Mouse (Mus musculus) erythroblast, embryonic 14.5 days (primary cell): ENCODE results near the gene Pla2g2c.

Experiments
- GATA1 ChIP-seq: IDR thresholded peaks from 2 replicates; pipeline ENCODE4 v1.6.1; 2012; ENCODE audit warnings: low read length, inconsistent platforms, mixed read lengths
- TAL1 ChIP-seq: IDR thresholded peaks from 3 replicates; pipeline ENCODE4 v1.6.1; 2012; ENCODE audit warnings: low read length, inconsistent platforms, mixed read lengths

GRCm38 (mm10) chr4:138777417-138778407 lies 53.1 kb downstream of the Pla2g2c start:
- TF ChIP-seq TAL1: no peak
- no peak for TF ChIP-seq GATA1
